In genomic region chr15:89172276-89172935, GRCm38 (mm10) we compare ENCODE assay signal across 8 mouse cellular contexts. TPM values are rescaled to one million over a fixed set of nuclear protein-coding genes. Genes with fewer than 3 reads are reported as not detected.
DNase-seq lines count a peak whose midpoint lies in the region; ATAC-seq and TF ChIP-seq lines count a peak whose summit lies in the region.

No protein-coding gene starts in this region.

- ATAC-seq in limb, embryonic 14.5 days (ENCODE audit: low FRiP score, low read depth) = no peak

- WGBS in thymus, adult 2 months = 34% methylated on average over 17 of the region's 17 CpGs
- 42% methylated on average over 17 of the region's 17 CpGs for WGBS in limb, embryonic 14.5 days

- peaks cover 24% of the 10 kb centered on the region for H3K4me1 ChIP-seq in thymus, adult 2 months (replicated peaks; ENCODE audit: control insufficient read depth, insufficient read depth, low read length)
- peaks cover 76% of the 10 kb centered on the region for H3K4me1 ChIP-seq in limb, embryonic 14.5 days (ENCODE audit: control insufficient read depth, insufficient read depth, low read length)

- peak overlapping the region; percentile 37 for H3K4me3 ChIP-seq in thymus, adult 2 months (ENCODE audit: control insufficient read depth, insufficient read depth, low read length)
- H3K4me3 ChIP-seq in limb, embryonic 14.5 days (replicated peaks; ENCODE audit: low read length) = peak overlapping the region; percentile 60

- no peak for TF ChIP-seq POLR2A in thymus, adult 2 months (IDR thresholded peaks at IDR 0.05; ENCODE audit: control insufficient read depth, extremely low read depth, insufficient read depth, low read length, poor library complexity)
- no peak for TF ChIP-seq POLR2A in limb, embryonic 14.5 days (IDR thresholded peaks at IDR 0.05; ENCODE audit: borderline replicate concordance, extremely low read depth, insufficient read depth, insufficient read length)

- DNase-seq in cerebellum, adult 11-12 months = peak; percentile 61
- DNase-seq in cerebellum, adult 11 months = no peak
- DNase-seq in thymus, adult 2 months = no peak
- DNase-seq in thymus, postnatal 4 days = no peak
- DNase-seq in limb, embryonic 14.5 days (ENCODE audit: low spot score) = no peak
- peak; percentile 26 for DNase-seq in splenic B cell, adult 2 months (ENCODE audit: low read depth, low spot score)
- no peak for DNase-seq in layer of hippocampus, adult 11-12 months (ENCODE audit: low spot score)
- DNase-seq in urinary bladder, postnatal 4 days (ENCODE audit: low spot score in 2 of 2) = no peak

- H3K36me3 ChIP-seq in thymus, adult 2 months (ENCODE audit: control insufficient read depth, insufficient read depth, low read length) = no peaks in the 10 kb centered on the region
- H3K36me3 ChIP-seq in limb, embryonic 14.5 days (ENCODE audit: control insufficient read depth, insufficient read depth, low read length) = peaks cover 16% of the 10 kb centered on the region
- H3K36me3 ChIP-seq in splenic B cell, adult 2 months (ENCODE audit: control insufficient read depth, insufficient read depth, low read length, poor library complexity, severe bottlenecking) = 0 out of 2 replicates have a peak, but pooled peaks cover 1% of the 10 kb centered on the region

- peak overlapping the region; percentile 72 for H3K9ac ChIP-seq in limb, embryonic 14.5 days (ENCODE audit: low read depth, low read length, severe bottlenecking)

- H3K27me3 ChIP-seq in thymus, adult 2 months (ENCODE audit: control insufficient read depth, insufficient read depth, low read length) = no peaks in the 10 kb centered on the region; the same call in none of the 2 replicates
- no peaks in the 10 kb centered on the region for H3K27me3 ChIP-seq in limb, embryonic 14.5 days (ENCODE audit: control insufficient read depth, insufficient read depth, low read length)
- H3K27me3 ChIP-seq in splenic B cell, adult 2 months (ENCODE audit: control insufficient read depth, insufficient read depth, low read length, poor library complexity, severe bottlenecking) = no peaks in the 10 kb centered on the region

- no peak for TF ChIP-seq CTCF in thymus, adult 2 months (IDR thresholded peaks at IDR 0.05; ENCODE audit: borderline replicate concordance, control insufficient read depth, extremely low read depth, insufficient read depth, low read length, poor library complexity)

- no peaks in the 10 kb centered on the region for H3K9me3 ChIP-seq in limb, embryonic 14.5 days (ENCODE audit: control insufficient read depth, low read length)

- no peak overlapping the region; the same call in 1 of the 2 replicates for H3K27ac ChIP-seq in thymus, adult 2 months (ENCODE audit: control insufficient read depth, insufficient read depth, low read length)
- H3K27ac ChIP-seq in limb, embryonic 14.5 days (replicated peaks; ENCODE audit: low read depth, low read length) = peak overlapping the region; percentile 26; the same call in 1 of the 2 replicates

- peak overlapping the region; percentile 94 for H3K4me2 ChIP-seq in limb, embryonic 14.5 days (replicated peaks; ENCODE audit: low read depth, low read length, severe bottlenecking)

RNA-seq across cellular contexts. Expression of gene Plxnb2, which starts 8.2 kb away (rescaled TPM):
- 42.8 and 54.6 TPM in 2 replicates for polyA plus RNA-seq in thymus, adult 2 months (2012; rRNA removed)
- polyA plus RNA-seq in limb, embryonic 14.5 days (2012; rRNA removed) = 212 and 268 TPM in 2 replicates
- 170 and 183 TPM in 2 replicates for polyA plus RNA-seq in limb, embryonic 14.5 days (2014; fragmentation: Nextera tagmentation; extraction: Ambion mirVana)

RNA-seq across cellular contexts. Expression of gene Mapk11, which starts 23.0 kb away (rescaled TPM):
- 27.3 and 28.6 TPM in 2 replicates for polyA plus RNA-seq in thymus, adult 2 months (2012; rRNA removed)
- polyA plus RNA-seq in limb, embryonic 14.5 days (2012; rRNA removed) = 13.4 and 15.9 TPM in 2 replicates
- 7.0 and 7.3 TPM in 2 replicates for polyA plus RNA-seq in limb, embryonic 14.5 days (2014; fragmentation: Nextera tagmentation; extraction: Ambion mirVana)

RNA-seq across cellular contexts. Expression of gene Dennd6b, which starts 23.9 kb away (rescaled TPM):
- polyA plus RNA-seq in thymus, adult 2 months (2012; rRNA removed) = 42.3 and 50.1 TPM in 2 replicates
- polyA plus RNA-seq in limb, embryonic 14.5 days (2012; rRNA removed) = 39.2 and 53.6 TPM in 2 replicates
- 12.7 and 14.0 TPM in 2 replicates for polyA plus RNA-seq in limb, embryonic 14.5 days (2014; fragmentation: Nextera tagmentation; extraction: Ambion mirVana)

RNA-seq across cellular contexts. Expression of gene Mapk12, which starts 31.9 kb away (rescaled TPM):
- 2.9 and 3.1 TPM in 2 replicates for polyA plus RNA-seq in thymus, adult 2 months (2012; rRNA removed)
- 13.7 and 14.9 TPM in 2 replicates for polyA plus RNA-seq in limb, embryonic 14.5 days (2012; rRNA removed)
- polyA plus RNA-seq in limb, embryonic 14.5 days (2014; fragmentation: Nextera tagmentation; extraction: Ambion mirVana) = 5.0 and 8.3 TPM in 2 replicates

RNA-seq across cellular contexts. Expression of gene Ppp6r2, which starts 38.9 kb away (rescaled TPM):
- 299 and 592 TPM in 2 replicates for polyA plus RNA-seq in thymus, adult 2 months (2012; rRNA removed)
- polyA plus RNA-seq in limb, embryonic 14.5 days (2012; rRNA removed) = 59.0 and 71.5 TPM in 2 replicates
- polyA plus RNA-seq in limb, embryonic 14.5 days (2014; fragmentation: Nextera tagmentation; extraction: Ambion mirVana) = 28.3 and 31.7 TPM in 2 replicates

Comparison
In these comparisons a context has a peak if more than half of its experiments do, and no peak if none do; other contexts are left out.
1. DNase-seq: peak in cerebellum, adult 11-12 months (single experiment) and splenic B cell, adult 2 months (single experiment); none in cerebellum, adult 11 months (single experiment), thymus, adult 2 months (single experiment), thymus, postnatal 4 days (single experiment), limb, embryonic 14.5 days (single experiment), layer of hippocampus, adult 11-12 months (single experiment) and urinary bladder, postnatal 4 days (0 of 2).